Mouse (Mus musculus) gastrocnemius, postnatal 14 days (tissue): ENCODE measurements around the gene Zfp689. TPM values are rescaled to one million over a fixed set of nuclear protein-coding genes. Genes with fewer than 3 reads are reported as not detected.
"Not testable (repeated sequence)": the region's sequence is repeated elsewhere in the genome, so short reads cannot be mapped to it uniquely, and the experiment has no call there.

Source experiments
- DNase-seq: peaks from one replicate; pipeline ENCODE4 v3.0.0; 2021; ENCODE audit warnings: mixed read lengths
- intact Hi-C: fragments of 180-260 bp; cut with DNase I; formaldehyde crosslinking; loops from one replicate; pipeline ENCODE4 v1.15.1; 2025; ENCODE audit warnings: low total_unique reads
- microRNA-seq, 2 experiments: library from miRNA; unstranded; fragments of <30 nt; microRNA quantifications; one replicate each; pipeline ENCODE4 v1.2.0; 2021
- total RNA-seq, 2 experiments: library from RNA; stranded (reverse); gene quantifications; 2 replicates each; pipeline ENCODE4 v1.2.3; 2021

Zfp689 gene
- total RNA-seq, 2 experiments from 2014 or later = 1.0 to 1.5 TPM

DNA sequence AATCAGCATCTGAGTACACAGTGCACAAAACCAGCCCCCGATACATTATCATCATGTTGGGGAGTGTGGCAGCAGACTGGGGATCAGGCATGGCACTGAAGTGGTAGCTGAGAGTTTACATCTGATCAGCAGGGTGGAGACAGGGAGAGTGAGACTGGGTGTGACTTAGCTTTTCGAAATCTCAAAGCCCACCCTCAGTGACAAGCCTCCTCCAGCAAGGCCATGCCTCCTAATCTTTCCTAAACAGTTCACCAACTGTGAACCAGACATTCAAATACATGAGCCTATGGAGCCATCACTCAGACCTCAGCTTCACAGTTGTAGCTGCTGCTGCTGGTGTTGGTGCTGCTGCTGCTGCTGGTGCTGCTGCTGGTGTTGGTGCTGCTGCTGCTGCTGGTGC is 37.5 kb downstream of the Zfp689 start:
- DNase-seq = no peak
- intact Hi-C loops = no loop called here

DNA sequence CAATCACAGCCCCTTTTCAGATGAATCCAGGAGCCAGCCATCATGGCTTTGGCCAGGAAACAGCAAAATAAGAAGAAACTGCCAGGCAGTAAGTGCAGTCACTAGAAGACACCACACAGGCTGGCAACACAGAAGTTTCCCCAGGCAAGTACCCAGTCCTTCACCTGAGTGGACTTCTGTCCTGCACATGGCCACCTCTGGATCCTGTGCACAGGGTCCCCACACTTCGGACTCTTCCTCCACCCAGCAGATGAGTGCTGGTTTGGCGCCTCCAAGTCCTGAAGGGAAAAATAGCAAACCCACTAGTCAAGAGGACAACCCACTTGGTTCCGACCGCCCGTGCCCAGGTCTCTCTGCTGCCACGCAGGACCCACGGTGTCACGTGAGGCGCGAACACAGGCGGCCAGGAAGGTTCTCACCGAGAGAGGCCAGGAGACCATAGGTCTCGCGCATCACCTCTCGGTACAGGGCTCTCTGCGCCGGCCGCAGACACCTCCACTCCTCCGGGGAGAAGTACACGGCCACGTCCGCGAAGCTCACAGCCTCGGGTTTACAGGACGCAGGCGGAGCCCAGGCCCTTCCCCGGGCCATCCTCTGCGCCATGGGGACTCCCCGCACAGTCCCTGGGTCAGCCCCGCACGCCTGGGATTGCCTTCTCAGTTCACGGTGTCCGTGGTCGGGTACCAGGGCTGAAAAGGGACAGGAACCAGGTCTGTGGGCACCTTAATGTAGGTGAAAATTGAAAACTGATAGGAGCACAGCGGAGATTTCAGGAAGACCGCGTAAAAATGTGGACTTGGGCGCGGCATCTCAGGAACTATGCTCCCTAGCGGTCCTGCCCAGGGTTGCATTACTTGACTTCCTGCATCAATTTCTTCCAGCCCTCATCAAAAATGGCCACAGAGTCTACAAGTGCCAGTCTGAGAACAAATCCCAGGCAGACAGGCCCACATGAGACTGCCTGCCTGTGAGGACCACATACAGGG is 42.7 kb downstream of the Zfp689 start, which contains the start of gene Zfp764:
TSS of gene Zfp764 (minus strand) at position 821 of the 986 bp plus-strand sequence.
- peak; percentile 83 for DNase-seq
- intact Hi-C loops = not testable (repeated sequence)

DNA sequence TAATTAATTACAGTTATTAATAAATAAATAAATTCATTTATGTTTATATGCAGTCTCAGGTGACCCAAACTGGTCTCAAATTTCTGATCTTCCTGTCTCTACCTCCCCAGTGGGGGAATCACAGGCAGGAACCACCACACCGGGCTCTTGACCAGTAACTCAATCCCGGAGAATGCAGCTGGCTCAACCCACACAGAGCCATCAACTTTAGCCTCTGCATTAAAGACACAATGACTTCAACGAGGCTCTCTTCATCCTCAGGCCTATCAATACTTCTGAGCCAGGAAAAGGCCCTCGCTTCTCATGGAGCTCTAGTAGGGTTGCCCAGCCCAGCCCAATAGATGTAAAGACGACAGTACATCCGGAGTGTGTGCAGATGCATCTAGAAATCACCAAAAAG is 44.9 kb downstream of the Zfp689 start:
- DNase-seq, intact Hi-C loops: not testable (repeated sequence)

DNA sequence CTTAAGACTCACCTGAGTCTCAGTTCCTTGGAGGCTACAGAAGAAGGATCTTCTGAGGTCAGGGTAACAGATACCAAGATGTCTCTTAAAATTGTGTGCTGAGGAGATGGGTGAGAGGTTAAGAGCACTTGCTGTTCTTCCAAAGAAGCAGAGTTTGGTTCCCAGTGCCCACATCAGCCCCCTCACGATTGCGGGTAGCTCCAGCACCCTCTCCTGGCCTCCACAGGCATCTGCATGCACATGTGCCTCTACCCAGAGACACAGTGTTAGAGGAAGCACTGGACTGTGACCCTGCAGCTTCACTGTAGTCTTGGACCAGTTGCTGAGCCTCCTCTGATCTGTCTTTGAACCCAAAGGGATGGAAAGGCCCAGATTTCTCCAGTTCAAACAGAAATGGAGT is 46.0 kb downstream of the Zfp689 start:
- intact Hi-C loops = no loop called here
- no peak for DNase-seq

DNA sequence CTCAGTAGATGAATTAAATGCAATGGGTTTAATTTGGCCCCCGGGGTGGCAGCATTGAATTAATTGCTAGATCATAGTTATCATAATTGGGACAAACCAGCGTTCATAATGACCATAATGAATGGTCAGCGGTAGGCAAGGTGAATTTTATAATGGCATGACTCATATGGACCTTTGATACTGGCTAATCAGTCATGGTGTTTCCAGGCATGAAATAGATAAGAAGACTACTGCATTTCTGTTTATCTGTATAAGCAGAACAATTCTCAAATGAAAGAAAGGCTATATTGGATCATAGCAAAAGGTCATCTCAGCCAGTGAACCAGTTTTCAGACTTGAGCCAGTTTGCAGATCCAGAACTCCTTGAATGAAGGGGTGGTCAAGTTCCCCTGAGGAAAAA is 48.6 kb downstream of the Zfp689 start:
- intact Hi-C loops = no loop called here
- DNase-seq = no peak

- intact Hi-C loops = no loop called here
- no peak for DNase-seq
Measured at GRCm38 (mm10) chr7:127393944-127394333, 55.0 kb downstream of the Zfp689 start.

- intact Hi-C loops = no loop called here
- DNase-seq = peak; percentile 96
Measured at GRCm38 (mm10) chr7:127393157-127393943, 55.6 kb downstream of the Zfp689 start, which contains the start of gene E430018J23Rik. Gene E430018J23Rik (minus strand): TSS chr7:127393629.

DNA sequence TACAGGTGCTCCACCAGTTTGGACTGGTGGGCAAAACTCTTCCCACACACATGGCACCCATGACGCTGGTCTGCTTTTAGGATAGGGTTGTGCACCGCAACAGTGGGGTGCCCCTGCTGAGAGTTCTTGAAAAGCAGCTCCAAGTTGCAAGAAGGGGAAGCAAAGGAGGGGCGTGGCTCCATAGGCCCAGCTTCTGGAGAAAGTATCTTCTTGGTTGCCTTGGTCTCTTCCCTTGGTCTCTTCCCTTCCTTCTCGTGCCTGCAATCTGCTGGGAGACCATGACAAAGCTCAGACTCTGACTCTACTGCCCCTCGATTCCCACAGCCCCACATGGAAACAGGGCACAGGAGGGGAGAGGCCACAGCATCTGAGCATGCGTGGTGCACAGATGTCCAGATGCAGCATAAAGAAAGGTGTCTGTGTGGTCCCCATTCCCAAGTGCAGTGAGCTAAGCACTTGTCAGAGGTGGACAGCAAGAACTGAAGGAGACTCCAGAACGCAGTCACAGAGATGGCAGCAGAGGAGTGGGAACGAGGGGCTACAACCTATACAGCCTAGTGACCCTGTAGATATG is 56.6 kb downstream of the Zfp689 start:
- intact Hi-C loops = no loop called here
- no peak for DNase-seq

Small RNA genes lying within 50 kb of the gene (microRNA-seq; reads per million reads assigned to microRNA genes)
- gene Gm47278 = 0 reads per million in 2 experiments
- gene Mir7060 = 0 reads per million in 2 experiments

Other genes with a start within 250 kb of the Zfp689 start
- 10 to 100 TPM; 32.1 to 32.9 TPM for gene Tbc1d10b, start 240.7 kb downstream of the Zfp689 start, total RNA-seq
- gene Mylpf, start 240.3 kb downstream of the Zfp689 start, total RNA-seq = over 10,000 TPM; 57,620 to 58,231 TPM
- 1 to 10 TPM; 4.2 to 5.4 TPM for gene Zfp553, start 216.1 kb downstream of the Zfp689 start, total RNA-seq
- 1 to 10 TPM; 4.2 to 5.0 TPM for gene Sept1, start 216.0 kb downstream of the Zfp689 start, total RNA-seq
- 10 to 100 TPM; 18.0 to 21.6 TPM for gene Zfp771, start 204.9 kb downstream of the Zfp689 start, total RNA-seq
- gene Dctpp1, start 188.4 kb downstream of the Zfp689 start, total RNA-seq = 10 to 100 TPM; 24.7 to 27.0 TPM
- gene Sephs2, start 175.1 kb downstream of the Zfp689 start, total RNA-seq = 10 to 100 TPM; 19.3 to 23.1 TPM
- under 1 TPM; 0.42 to 0.62 TPM for gene Itgal, start 152.9 kb downstream of the Zfp689 start, total RNA-seq
- gene Zfp768, start 103.6 kb downstream of the Zfp689 start, total RNA-seq = 10 to 100 TPM; 21.4 to 25.7 TPM
- gene Zfp747, start 73.1 kb downstream of the Zfp689 start, total RNA-seq = 1 to 10 TPM; 2.9 to 3.2 TPM
- gene 9130019O22Rik, start 62.0 kb downstream of the Zfp689 start, total RNA-seq = 1 to 10 TPM; 1.7 TPM
- 1 to 10 TPM; 2.0 to 2.4 TPM for gene E430018J23Rik, start 55.5 kb downstream of the Zfp689 start, total RNA-seq
- gene Zfp764, start 42.3 kb downstream of the Zfp689 start, total RNA-seq = 1 to 10 TPM; 2.1 to 3.1 TPM
- 1 to 10 TPM; 2.2 to 2.6 TPM for gene Zfp688, start 27.1 kb downstream of the Zfp689 start, total RNA-seq
- gene Prr14, start 10.5 kb upstream of the Zfp689 start, total RNA-seq = 10 to 100 TPM; 17.2 to 19.4 TPM
- gene Fbrs, start 30.0 kb upstream of the Zfp689 start, total RNA-seq = 10 to 100 TPM; 20.0 to 24.1 TPM
- gene Srcap, start 62.8 kb upstream of the Zfp689 start, total RNA-seq = 10 to 100 TPM; 45.4 to 46.3 TPM
- gene Gm42715, start 70.4 kb upstream of the Zfp689 start, total RNA-seq = 1 to 10 TPM; 8.4 to 8.5 TPM
- not detected for gene Tmem265, start 112.2 kb upstream of the Zfp689 start, total RNA-seq
- gene Phkg2, start 124.2 kb upstream of the Zfp689 start, total RNA-seq = 10 to 100 TPM; 10.1 to 10.7 TPM
- gene Ccdc189, start 139.4 kb upstream of the Zfp689 start, total RNA-seq = 1 to 10 TPM; 1.8 to 4.5 TPM
- 10 to 100 TPM; 24.4 to 28.7 TPM for gene Rnf40, start 139.6 kb upstream of the Zfp689 start, total RNA-seq
- gene Zfp629, start 166.6 kb upstream of the Zfp689 start, total RNA-seq = 1 to 10 TPM; 6.7 to 8.3 TPM